Mouse (Mus musculus) liver, adult 2 months (tissue): Measurements from ENCODE around the gene Erfe.

Experiments used
- CTCF ChIP-seq: fragments of 200-500 bp; IDR thresholded peaks from 2 replicates; pipeline ENCODE4 v1.5.1; 2011; ENCODE audit warnings: low read depth, low read length, control low read depth
- POLR2A ChIP-seq: fragments of 200-500 bp; IDR thresholded peaks from 2 replicates; pipeline ENCODE4 v1.6.1; 2011; ENCODE audit warnings: low read length, control low read depth; ENCODE audit not compliant: insufficient read depth; ENCODE audit errors: extremely low read depth

- TF ChIP-seq CTCF = peak; percentile 81
- TF ChIP-seq POLR2A = no peak
These were observed at the start of gene Erfe for GRCm38 (mm10) chr1:91366215-91367108.
